Mouse (Mus musculus): ENCODE measurements around the gene Stk4.

- TF ChIP-seq CTCF (IDR thresholded peaks at IDR 0.05; ENCODE audit: insufficient read depth, low read depth, low read length) (no peak), POLR2A (IDR thresholded peaks at IDR 0.05; ENCODE audit: insufficient read depth, low read depth, low read length) (no peak)
Measured at GRCm38 (mm10) chr2:164053767-164054166, 16.4 kb upstream of the Stk4 start.

Measured in olfactory bulb, adult 2 months (tissue).